Mouse (Mus musculus) retina, postnatal 1 day (tissue): Measurements from ENCODE around the gene Opcml.

ENCODE experiments used
- DNase-seq: peaks from one replicate; pipeline ENCODE4 v3.0.0-alpha.2; 2012

Gene Opcml

DNA sequence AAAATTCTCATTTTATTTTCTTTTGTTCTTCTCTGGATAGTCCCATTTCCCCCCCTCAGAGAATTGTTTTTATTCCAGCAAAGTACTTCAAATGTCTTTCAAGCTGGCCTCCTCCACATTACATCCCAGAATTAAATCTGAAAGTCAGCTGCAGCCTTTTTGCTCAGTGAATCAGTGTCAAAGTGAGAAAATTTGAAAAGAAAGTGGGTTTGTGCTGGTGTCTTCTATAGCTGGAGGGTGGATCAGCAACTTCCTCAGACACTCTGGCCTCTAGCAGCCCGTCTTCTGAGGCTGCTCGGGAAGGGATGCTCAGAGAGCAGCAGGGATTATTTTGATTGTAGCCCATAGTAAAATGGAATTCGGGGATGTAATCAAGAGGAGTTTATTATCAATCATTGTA is 81.0 kb downstream of the Opcml start:
- DNase-seq, result no peak

GRCm38 (mm10) chr9:27889636-27890035 is 99.1 kb downstream of the Opcml start:
- DNase-seq, result no peak

DNA sequence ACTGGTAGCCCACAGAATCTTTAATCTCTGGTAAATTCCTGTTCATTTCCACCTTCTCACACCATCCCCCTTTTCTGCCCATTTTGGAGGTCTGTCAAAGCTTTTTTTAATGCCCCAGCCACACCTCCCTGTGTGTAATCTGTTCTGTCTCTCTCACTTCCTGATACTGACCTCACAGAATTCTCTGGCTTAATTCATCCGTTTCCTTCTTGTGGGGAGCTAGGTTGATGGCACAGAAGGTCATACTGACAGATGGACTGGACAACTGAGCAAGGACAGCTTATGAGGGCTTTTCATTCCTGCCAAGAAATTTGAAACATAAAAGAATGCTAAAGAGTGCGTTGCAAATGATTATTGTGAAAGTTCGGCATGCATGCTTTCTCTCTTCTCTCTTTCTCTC is 126.7 kb downstream of the Opcml start:
- DNase-seq, result no peak

DNA sequence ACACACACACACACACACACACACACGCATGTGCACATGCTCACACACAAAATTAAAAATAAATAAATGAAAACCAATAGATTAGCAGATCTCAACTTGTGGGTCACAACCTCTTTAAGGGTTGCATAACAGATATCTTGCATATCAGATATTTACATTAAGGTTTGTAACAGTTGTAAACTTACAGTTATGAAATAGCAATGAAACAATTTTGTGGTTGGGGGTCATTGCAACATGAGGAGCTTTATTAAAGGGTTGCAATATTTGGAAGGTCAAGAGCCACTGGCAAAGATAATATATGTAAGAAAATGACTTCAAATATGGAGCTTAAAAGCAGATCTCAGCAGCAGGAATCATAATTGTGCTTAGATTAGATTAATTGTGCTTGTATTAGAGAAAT is 132.9 kb downstream of the Opcml start:
- DNase-seq, result no peak

DNA sequence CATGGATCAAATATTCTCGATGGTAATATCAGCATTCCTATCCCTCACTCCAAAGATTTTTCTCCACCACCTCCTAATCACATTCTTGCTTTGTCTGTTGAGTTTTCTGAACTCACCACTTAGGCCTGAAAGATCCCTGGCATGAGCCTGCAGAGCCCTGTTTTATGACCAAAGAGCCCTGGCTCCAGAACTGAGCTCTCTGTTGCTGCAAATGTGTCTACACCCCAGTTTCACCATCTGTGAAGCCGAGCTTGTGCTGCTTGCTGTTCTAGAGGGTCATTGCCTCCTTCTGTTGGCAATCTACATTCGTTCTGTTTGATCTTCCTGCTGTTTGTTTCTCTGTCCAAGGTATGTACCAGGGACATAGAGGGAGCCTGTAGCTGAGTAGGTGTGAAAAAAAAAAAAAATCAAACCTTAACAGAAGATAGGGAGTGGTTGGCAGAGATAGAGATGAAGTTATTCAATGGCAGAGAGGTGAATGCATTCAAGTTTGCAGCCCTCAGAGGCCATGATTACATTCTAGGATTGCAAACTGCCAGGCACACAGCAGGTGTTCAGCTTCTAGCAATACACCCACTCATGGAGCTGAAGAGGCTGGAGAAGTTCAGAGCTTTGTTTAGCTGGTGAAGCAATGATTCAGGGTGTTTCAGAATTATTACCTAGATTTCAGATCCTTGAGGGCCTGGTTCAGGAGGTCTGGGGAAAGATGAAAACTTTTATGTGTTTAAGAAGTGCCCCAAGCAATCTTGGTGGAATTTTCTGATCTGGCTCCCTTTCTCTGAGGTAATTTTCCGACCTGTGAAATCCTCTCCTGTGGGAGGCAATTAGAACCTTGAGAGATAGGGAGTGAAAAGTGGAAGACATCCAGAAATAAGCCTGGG is 133.6 kb downstream of the Opcml start:
- no peak for DNase-seq

- no peak for DNase-seq
These were observed 135.1 kb downstream of the Opcml start for GRCm38 (mm10) chr9:27925650-27926049.

GRCm38 (mm10) chr9:27937253-27937652 is 146.7 kb downstream of the Opcml start:
- no peak for DNase-seq

DNA sequence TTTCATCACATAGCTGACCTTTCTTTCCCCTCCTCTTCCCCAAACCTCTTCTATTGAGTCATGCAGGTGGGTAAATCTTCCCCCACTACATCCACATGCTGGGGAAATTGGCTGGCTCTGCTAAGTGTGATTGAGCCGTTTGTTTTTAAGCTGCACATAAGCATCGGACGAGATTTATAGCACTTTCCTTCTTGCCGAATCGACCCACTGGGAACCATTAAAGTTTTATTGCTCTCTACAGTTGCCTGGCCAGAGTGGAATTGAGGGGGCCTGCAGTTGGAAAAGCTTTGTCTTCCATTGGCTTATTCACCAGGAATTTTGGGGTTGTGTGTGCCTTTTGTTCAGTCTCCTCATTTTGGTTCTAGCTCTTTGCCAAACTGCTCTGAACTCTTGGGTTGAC is 147.1 kb downstream of the Opcml start:
- DNase-seq, result no peak

DNA sequence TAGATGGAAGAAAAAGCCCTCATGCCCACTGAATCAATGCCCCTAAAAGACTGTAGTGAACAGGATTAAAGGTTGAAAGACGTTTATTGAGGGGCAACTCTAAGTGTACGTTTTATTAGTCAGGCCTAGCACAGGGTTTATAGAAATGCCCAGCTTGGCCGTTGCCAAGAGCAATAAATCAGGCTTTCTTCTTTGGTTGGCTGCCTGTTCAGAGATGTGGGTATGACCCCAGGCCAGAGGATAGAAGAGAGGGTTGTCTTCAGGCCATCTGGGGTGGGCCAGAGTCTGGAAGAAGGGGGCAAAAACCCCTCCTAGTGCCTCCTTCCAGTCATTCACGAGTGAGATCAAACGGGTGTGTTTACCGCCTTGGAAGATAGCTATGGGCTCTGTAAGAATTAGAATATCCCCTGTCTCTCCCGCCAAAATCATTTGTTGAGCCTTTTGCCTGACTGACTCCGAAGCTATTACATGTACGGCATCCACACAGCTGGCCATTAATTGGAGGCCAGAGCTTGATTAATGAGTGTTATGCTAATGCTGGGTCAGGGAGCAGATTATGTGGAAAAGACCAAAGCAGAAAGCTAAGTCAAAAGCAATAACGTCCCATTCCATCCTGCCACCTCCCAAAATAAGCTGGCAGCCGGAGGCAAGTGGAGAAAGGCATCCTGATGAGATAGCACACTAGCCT is 154.9 kb downstream of the Opcml start:
- DNase-seq, result peak; percentile 69

GRCm38 (mm10) chr9:27951110-27951509 is 160.5 kb downstream of the Opcml start:
- DNase-seq, result no peak

DNA sequence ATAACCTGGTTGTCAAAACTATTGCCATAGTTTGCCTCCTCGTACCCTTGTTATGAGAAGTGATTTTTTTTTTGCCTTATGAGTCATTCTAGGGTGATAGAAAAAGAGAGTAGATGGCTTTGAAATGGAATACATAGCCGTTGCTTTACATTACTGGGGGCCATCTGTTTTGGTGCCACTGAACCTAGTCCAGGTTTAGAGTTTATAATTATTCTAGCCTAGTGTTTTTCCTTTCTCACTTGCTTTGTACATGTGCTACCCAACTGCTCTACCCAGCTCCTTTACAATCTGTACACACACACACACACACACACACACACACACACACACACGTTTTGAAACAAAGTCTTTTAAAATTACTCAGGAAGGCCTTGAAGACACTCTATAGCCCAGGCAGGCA is 171.1 kb downstream of the Opcml start:
- no peak for DNase-seq

- DNase-seq, result no peak
These were observed 172.8 kb downstream of the Opcml start for GRCm38 (mm10) chr9:27963385-27963784.

DNA sequence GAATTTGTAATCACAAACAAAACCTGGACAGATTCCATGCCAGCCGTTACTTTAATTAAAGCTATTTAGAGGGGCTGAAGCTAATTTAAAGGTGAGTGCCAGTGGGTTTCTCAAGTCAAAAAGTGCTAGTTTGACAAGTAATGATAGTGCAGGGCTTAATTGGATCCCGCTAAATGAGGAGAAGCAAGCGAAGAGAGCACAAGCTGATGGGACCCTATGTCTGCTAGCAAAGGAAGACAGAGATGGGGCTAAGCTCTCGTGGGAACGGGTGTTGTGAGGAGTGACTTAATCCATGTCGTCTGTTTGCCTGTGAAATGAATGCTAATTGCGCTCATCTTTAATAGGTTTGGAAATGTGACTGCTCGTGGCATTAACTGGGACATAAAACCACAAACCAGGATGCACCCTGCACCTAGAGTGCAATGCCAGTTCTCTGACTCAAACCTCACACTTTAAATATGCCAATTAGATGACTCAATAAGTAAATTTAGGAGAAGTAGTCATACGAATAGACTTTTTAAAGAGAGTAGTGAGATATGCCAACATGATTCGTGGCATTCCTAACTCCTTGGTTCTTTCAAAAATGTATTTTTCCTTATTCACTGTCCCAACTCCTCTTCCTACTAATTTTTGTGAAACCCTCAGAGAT is 174.5 kb downstream of the Opcml start:
- no peak for DNase-seq

DNA sequence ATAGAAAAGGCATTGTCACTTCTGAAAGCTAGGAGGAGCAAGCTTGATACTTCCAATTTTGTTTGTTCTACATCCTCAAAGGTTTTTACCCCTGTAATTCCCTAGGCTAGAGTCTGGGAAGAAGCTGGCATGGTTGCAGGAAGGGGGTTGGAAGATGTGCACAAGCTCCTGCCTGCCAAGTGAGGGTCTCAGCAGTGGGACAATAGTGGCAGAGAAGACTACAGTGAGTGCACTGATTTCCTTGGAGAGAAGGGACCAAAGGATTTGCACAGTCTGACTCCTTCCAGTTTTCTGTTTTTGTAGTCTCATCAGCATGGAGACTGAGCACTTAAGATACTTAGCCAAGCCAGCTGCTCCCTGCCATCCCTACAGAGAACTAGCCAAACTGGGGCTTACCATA is 177.7 kb downstream of the Opcml start:
- no peak for DNase-seq

- DNase-seq, result no peak
These were observed 181.7 kb downstream of the Opcml start for GRCm38 (mm10) chr9:27972293-27972692.

DNA sequence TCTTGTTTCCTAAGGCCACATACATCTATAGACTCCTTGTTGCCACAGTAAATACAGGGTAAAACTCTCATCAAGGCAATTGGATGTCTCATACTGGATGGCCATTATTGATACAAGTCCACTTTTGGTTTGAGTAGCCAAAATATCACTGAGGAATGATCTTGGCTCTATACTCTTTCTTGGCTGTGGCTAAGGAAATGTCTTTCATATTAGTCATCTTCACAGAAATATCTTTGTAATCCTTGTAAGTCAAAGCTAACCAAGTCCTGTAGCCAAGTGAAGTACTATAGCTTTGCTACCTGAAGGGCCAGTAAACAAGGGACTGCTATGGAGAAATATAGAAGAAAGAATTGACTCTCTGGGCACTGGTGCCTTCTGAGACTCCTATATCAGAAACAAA is 192.0 kb downstream of the Opcml start:
- DNase-seq, result no peak

GRCm38 (mm10) chr9:27986604-27987588 is 196.3 kb downstream of the Opcml start:
- no peak for DNase-seq

- no peak for DNase-seq
These were observed 201.0 kb downstream of the Opcml start for GRCm38 (mm10) chr9:27991611-27992010.

DNA sequence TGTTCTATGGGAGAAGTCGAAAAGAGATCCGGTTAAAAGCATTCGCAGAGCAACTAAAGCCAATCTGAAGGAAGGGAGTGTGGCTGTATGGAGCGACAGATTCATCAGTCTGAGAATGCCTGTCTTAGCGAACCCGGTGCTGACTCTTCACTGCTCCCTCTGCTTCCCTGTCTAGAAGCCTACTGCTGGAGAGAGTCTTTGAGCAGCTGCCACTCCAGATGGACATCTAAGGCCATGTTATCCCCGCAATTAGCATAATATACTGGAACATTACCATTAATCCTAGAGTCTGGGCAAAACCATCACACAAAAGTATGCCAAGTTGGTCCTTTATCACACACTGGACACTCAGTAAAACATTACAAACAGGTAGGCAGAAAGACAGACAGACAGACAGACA is 206.0 kb downstream of the Opcml start:
- DNase-seq, result peak; percentile 10

DNA sequence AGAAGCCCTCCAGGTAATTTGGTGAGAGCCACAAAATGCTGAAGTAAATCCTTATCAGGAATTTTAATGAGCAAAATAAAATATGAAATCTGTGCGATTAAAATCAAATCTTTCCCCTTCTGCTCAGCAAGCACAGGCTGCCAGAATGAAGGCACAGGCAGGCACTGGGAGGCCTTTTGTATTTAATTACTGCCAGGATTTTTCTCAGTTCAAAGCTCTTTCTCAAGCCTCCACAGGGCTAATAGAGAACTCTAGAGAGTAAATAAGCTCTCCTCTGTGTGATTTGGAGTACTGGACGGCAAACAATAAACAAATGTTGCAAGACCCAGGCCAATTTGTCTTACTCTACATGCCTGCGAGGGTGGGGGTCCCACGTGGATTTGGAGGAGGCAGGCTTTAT is 208.2 kb downstream of the Opcml start:
- DNase-seq, result no peak

DNA sequence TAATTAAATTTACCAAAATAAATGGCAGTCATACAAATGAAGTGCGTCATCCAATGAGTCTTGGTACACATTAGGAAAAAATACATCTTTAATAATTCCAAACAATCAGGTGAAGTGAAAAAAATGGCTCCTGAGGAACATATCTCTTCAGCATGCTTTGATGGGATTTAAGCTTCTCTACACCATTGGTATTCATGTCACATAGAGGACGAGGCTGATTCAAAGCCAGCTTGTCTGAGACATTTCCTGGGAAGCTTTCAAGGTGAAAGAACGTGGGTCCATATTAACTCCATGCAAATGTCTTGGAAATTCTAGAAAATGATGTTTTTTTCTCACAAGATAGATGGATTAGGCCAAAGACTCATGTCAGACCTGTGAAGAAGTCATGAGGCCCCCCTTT is 212.6 kb downstream of the Opcml start:
- no peak for DNase-seq

DNA sequence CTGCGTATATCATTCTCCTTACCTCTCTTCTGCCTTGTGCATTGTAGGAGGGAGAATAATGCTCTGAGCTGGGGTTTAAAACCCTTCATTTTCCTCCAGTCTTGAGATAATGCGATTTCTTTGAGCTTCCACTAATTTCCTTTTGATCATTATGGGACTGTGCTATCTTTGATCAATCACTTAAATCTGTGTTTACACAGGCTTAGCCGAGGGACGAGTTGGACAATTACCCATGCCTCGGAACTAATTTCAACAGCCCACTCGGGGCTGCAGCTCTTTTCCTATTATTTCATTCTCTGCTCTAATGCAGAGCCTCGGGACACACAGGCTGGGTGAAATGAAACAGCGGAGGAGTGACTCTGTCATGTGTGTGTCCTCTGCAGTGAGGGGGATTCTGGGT is 220.9 kb downstream of the Opcml start:
- DNase-seq, result peak; percentile 23

DNA sequence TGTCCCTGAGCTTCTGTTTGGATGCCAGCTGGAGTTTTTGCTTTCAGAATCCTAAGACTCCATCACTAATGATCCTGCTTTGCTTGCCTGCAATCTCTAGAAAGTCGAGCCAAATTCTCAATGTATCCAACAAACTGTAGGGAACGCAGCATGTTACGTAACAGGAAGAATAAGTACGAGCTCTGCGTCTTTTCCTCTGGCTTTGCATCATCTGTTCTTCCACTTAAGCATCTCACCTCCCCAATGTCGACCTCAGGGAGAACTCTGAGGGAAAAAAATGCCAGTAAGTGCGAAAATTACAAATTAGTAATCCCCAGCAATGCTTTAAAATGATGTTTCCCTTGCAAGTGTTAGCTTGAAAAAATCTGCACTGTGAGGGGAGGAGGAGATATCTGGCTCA is 222.1 kb downstream of the Opcml start:
- DNase-seq, result no peak
